Mouse (Mus musculus) layer of hippocampus, adult 11-12 months (tissue): ENCODE measurements around the gene Pold2.

Experiments used
- DNase-seq: peaks from one replicate; pipeline ENCODE4 v3.0.0; 2022; ENCODE audit warnings: low spot score

Gene Pold2

GRCm38 (mm10) chr11:5877921-5878526 is at the start of gene Pold2:
Gene Pold2 (minus strand): TSS chr11:5878292.
- peak; percentile 97 for DNase-seq

GRCm38 (mm10) chr11:5926696-5927220 is 48.7 kb upstream of the Pold2 start:
- no peak for DNase-seq

- no peak for DNase-seq
These were observed 46.6 kb upstream of the Pold2 start for GRCm38 (mm10) chr11:5924699-5925098.

DNA sequence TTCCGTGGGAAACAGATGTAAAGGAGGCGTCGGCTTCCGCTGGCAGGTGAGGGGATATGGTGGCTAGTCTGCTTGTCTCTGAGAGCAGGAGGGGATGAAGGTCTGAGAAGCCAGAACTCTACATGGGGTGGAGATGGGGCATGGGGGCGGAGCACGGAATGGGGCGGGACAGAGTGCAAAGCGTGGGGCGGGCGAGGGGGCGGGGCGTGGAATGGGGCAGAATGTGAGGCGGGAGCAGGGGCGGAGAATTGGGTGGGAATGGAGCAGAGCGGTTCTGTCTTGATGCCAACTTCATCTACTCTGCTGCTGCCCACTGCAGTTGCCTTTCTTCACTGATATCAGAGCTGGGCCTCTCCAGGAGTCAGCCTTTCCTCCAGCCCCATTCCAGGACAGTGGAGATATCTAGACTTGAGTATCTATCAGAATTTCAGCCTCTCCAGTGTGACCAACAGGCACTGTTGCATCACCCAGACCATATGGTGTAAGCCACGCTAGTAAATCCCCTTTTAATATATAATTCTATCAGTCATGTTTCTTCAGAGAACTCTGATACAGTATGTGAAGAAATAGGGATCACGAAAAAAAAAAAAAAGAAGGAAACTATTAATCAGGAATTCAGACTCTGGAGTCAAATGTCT is 42.4 kb upstream of the Pold2 start:
- DNase-seq, result no peak

DNA sequence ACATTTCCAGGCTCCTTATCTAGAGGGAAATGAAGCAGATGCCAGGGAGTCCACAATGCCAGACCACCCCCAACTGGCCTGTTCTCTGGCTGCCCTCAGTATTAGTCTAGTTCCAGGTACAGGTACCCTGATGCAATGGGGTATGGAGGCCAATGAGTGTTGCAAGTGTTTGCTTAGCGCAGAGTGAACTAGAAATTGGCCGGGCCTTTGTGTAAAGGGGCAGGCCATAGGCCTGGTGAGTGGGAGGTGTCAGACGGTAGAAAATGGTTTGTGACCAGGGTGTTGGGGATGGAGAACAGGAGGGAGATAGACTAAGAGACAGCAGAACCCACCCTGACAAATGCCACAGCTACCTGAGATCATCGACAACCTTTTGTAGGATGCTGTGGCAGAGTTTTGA is 41.5 kb upstream of the Pold2 start:
- no peak for DNase-seq

GRCm38 (mm10) chr11:5918111-5918510 is 40.0 kb upstream of the Pold2 start:
- no peak for DNase-seq

DNA sequence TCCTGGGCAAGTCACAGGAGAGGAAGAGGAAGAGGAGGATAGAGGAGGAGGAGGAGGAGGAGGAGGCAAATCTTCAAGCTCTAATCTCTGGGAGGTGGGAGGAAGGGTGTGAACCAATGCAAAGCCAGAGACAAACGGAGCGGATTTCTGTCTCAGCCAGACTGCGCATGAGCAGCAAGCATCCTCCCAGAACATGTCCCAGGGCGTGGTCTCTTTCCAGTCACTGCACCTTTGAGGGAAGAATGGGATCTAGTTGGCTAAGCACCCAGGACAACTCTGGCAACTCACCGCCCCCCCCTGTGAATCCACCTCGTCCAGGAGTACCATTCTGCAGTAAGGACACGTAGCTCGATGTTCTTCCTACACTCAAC is 38.1 kb upstream of the Pold2 start:
- no peak for DNase-seq

- no peak for DNase-seq
These were observed 37.5 kb upstream of the Pold2 start for GRCm38 (mm10) chr11:5915429-5916177.

- no peak for DNase-seq
These were observed 36.8 kb upstream of the Pold2 start for GRCm38 (mm10) chr11:5914940-5915339.

DNA sequence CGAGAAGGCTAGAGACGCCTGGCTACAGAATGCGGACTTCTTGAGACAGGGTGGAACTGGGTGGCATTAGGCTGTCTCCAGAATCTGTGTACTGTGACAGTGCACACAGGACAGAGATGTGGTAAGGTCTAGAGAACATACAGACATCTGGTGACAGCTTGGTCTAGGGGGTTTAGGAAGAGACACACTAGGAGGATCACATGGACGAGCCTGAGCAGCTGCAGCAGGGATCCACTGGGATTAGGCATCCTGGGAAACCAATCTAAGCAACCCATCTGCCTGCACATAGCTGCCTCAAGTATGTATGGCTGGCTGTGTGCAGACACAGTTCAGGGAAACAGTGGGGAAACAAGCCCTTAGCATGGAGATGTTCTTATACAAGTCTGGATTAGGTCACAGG is 35.8 kb upstream of the Pold2 start:
- DNase-seq, result no peak

- no peak for DNase-seq
These were observed 35.2 kb upstream of the Pold2 start for GRCm38 (mm10) chr11:5913256-5913655.

DNA sequence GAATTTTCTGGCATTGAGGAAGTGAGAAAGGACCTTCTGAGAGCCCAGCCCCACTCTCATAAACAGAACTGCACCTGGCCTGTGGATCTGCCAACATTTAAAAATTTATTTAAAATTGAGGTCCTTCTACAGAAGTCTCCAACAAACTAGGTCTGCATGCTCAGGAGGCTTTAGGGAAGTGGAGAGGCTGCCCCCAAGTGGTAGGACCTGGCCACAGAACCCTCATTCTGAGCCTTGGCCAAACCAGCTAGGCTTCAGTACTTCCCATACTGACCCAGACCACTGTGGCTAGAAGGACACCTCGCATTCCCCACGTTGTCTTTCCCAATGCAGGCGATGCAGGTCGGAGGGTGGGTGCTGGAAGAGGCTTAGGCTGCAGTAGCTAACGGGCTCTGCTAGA is 34.5 kb upstream of the Pold2 start:
- DNase-seq, result peak; percentile 78

DNA sequence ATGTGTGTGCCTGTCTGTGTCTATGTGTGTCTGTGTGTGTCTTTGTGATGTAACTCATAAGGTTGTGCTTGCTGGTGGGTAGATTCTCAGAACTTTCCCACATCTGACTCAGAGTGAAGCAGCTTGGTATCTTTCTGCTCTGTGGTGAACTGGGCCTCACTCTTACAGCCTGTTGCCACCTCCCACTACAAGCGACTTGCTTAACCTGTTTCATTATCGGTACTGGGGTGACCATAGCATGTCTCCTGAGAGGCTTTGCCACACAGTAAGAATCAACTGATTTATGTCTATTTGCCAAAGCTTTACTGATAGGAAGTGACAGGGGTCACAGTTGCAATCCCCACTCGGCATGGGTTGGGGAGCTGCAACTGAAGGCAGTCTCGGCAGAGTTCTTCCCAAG is 30.6 kb upstream of the Pold2 start:
- DNase-seq, result no peak

DNA sequence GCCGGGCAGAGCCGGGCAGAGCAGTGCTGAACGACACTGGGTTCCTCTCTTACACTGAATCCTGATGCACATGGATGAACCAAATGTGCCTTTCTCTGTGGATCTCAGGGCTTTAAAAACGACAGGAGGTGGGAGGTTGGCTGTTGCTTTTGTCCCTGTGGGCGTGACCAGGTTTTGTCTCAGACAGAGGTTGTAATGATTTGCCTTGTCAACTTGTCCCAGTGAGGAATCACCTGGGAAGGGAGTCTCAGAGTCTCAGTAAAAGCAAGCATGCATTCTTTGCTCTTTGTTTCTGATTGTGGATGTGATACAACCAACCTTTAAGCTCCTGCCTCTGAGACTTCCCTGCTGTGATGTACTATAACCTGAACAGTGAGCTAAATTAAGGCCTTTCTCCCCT is 29.0 kb upstream of the Pold2 start:
- DNase-seq, result no peak

DNA sequence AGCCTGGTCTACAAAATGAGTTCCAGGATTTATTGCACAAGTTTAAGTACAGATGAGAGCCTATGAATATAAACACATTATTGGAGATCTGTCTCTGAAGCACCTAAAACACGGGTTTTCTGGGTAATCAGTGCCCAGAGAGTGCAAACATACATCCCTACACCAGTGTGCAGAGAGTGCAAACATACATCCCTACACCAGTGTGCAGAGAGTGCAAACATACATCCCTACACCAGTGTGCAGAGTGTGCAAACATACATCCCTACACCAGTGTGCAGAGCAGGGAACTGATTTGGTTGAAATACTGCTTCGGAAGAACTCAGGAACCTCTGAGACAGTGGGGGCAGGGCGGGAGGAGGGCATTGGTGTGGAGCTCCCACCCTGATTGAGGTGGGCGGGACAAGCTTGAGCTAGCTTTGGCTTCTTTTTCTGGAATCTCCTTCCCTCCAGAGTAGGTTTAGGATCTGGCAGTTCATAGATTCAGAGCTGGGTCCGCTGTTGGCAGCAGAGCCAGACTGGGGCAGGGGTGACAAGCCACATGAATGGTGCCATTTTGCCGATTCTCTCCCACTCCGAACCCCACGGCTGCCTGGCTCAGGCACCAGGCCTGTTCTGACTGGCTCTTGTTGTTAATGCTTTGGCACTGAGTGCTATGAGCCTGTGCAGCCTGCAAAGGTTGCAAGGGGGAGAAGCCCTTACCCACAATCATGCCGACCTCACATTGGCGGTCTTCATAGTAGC is 27.9 kb upstream of the Pold2 start:
- no peak for DNase-seq

GRCm38 (mm10) chr11:5904871-5905270 is 26.8 kb upstream of the Pold2 start:
- no peak for DNase-seq

GRCm38 (mm10) chr11:5904357-5904756 is 26.3 kb upstream of the Pold2 start:
- DNase-seq, result no peak

- no peak for DNase-seq
These were observed 25.8 kb upstream of the Pold2 start for GRCm38 (mm10) chr11:5903844-5904243.

DNA sequence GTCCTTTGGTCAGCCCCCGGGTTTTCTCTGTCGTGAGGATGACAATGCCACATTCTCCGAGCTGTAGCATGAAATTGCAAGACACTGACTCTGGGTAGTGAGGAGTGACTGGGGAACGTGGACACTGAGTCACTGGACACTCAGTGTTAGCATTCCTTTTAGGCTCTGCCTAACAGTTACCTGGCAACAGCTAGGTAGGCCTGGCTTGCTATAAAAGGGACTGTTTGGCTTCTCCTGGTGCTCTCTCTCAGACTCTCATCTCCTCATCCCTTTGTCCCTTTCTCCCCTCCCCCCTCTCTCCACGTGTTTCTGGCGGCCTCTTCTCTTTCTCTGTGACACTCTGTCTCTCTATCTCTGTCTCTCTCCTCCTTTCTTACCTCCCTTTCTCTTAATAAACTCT is 24.3 kb upstream of the Pold2 start:
- no peak for DNase-seq

- DNase-seq, result no peak
These were observed 23.9 kb upstream of the Pold2 start for GRCm38 (mm10) chr11:5901950-5902349.

- no peak for DNase-seq
These were observed 23.2 kb upstream of the Pold2 start for GRCm38 (mm10) chr11:5901320-5901719.

DNA sequence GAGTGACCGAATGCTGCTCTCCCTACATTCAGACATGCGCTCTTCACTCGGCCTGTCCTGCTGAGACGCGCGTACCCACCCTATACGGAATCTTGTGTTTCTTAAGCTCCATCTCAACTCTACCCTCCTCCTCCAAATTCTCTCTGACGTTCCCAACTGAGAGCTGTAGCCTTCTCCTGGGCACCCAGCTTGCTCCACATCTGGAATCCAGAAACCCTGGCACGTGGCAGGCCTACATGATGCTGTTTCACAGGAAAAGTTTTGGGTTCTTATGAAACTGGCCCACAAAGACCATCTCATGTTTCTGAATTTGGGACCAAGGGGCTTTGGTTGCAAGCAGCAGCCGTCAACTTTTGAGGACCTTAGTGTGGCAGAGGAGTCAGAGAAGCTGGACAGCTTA is 21.2 kb upstream of the Pold2 start:
- DNase-seq, result no peak

GRCm38 (mm10) chr11:5898531-5898930 is 20.4 kb upstream of the Pold2 start, which contains the start of gene Myl7:
Gene Myl7 (minus strand): TSS chr11:5898782.
- DNase-seq, result no peak
